Mouse (Mus musculus) spleen, postnatal 4 days (tissue): ENCODE measurements around the gene Hoxa9.

Source experiments
- DNase-seq, 2 experiments: peaks; one replicate each; pipeline ENCODE4 v3.0.0; 2022; ENCODE audit warnings: low spot score in 2 of 2

Hoxa9 gene

GRCm38 (mm10) chr6:52261751-52262462 lies 31.0 kb upstream of the Hoxa9 start:
- peak in 1 of 2 experiments; percentile 52 for DNase-seq

GRCm38 (mm10) chr6:52260654-52261575 lies 30.0 kb upstream of the Hoxa9 start, which contains the start of gene Hoxa13:
Gene Hoxa13 (minus strand): TSS chr6:52260880.
- DNase-seq = no peak

- DNase-seq = no peak
Measured at GRCm38 (mm10) chr6:52259811-52260261, 28.9 kb upstream of the Hoxa9 start.

- no peak for DNase-seq
Measured at GRCm38 (mm10) chr6:52259081-52259790, 28.3 kb upstream of the Hoxa9 start.

- DNase-seq = peak; percentile 68 to 87
Measured at GRCm38 (mm10) chr6:52256956-52257355, 26.1 kb upstream of the Hoxa9 start.

GRCm38 (mm10) chr6:52253511-52254500 lies 22.9 kb upstream of the Hoxa9 start:
- DNase-seq = no peak

GRCm38 (mm10) chr6:52252775-52253376 lies 22.0 kb upstream of the Hoxa9 start:
- DNase-seq = no peak

- no peak for DNase-seq
Measured at GRCm38 (mm10) chr6:52252016-52252774, 21.3 kb upstream of the Hoxa9 start.

GRCm38 (mm10) chr6:52251177-52251879 lies 20.4 kb upstream of the Hoxa9 start:
- no peak for DNase-seq

- DNase-seq = no peak
Measured at GRCm38 (mm10) chr6:52249826-52250225, 18.9 kb upstream of the Hoxa9 start.

GRCm38 (mm10) chr6:52249415-52249738 lies 18.5 kb upstream of the Hoxa9 start:
- no peak for DNase-seq

GRCm38 (mm10) chr6:52248638-52249414 lies 17.9 kb upstream of the Hoxa9 start:
- DNase-seq = no peak

GRCm38 (mm10) chr6:52247766-52248637 lies 17.1 kb upstream of the Hoxa9 start:
- no peak for DNase-seq

- no peak for DNase-seq
Measured at GRCm38 (mm10) chr6:52246916-52247315, 16.0 kb upstream of the Hoxa9 start.

GRCm38 (mm10) chr6:52246403-52246803 lies 15.5 kb upstream of the Hoxa9 start:
- no peak for DNase-seq

- DNase-seq = no peak
Measured at GRCm38 (mm10) chr6:52245757-52246142, 14.9 kb upstream of the Hoxa9 start, which contains the start of gene Hoxa11. Gene Hoxa11 (minus strand): TSS chr6:52245810.

GRCm38 (mm10) chr6:52245040-52245756 lies 14.3 kb upstream of the Hoxa9 start:
- DNase-seq = no peak
